Mouse (Mus musculus): ENCODE measurements around the gene Trim6. TPM values are rescaled to one million over a fixed set of nuclear protein-coding genes. Genes with fewer than 3 reads are reported as not detected.
"Not testable (repeated sequence)": the region's sequence is repeated elsewhere in the genome, so short reads cannot be mapped to it uniquely, and the experiment has no call there.

Gene Trim6
- total RNA-seq (2017) = 9.3 and 16.7 TPM in 2 replicates

GRCm38 (mm10) chr7:104218701-104219569 lies at the start of gene Trim6:
Trim6 (plus strand) TSS chr7:104218793.
- peak; percentile 88 to 89 for ATAC-seq (replicated peaks in 1 of 2; ENCODE audit: insufficient read depth in 1 of 2, low FRiP score in 2 of 2, low TSS enrichment in 1 of 2, low read depth in 1 of 2, poor library complexity in 2 of 2, severe bottlenecking in 2 of 2)

- peak; percentile 91 to 93 for ATAC-seq (replicated peaks in 1 of 2; ENCODE audit: insufficient read depth in 1 of 2, low FRiP score in 2 of 2, low TSS enrichment in 1 of 2, low read depth in 1 of 2, poor library complexity in 2 of 2, severe bottlenecking in 2 of 2)
Observed at GRCm38 (mm10) chr7:104169634-104170204, 48.9 kb upstream of the Trim6 start.

DNA sequence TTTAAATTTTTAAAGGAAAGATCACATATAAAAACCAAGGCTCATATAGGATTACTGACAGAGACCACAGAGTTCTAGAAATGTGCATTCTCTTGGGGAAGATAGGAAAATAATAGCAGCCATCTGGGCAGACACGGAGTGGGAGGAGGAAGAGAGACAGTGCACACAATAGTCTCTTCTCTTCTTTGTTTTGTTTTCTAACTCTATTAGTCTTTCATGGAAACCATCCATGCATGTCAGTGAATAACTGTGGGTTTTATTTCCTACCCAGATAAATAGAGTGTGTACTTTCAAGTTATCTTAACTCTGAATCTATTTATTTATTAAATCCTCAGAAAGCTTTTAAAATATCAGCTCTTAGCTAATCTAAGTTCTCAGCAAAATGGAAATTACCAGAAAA lies 43.5 kb upstream of the Trim6 start:
- no peak for ATAC-seq (replicated peaks in 1 of 2; ENCODE audit: insufficient read depth in 1 of 2, low FRiP score in 2 of 2, low TSS enrichment in 1 of 2, low read depth in 1 of 2, poor library complexity in 2 of 2, severe bottlenecking in 2 of 2)

GRCm38 (mm10) chr7:104178422-104179054 lies 40.1 kb upstream of the Trim6 start:
- ATAC-seq (replicated peaks in 1 of 2; ENCODE audit: insufficient read depth in 1 of 2, low FRiP score in 2 of 2, low TSS enrichment in 1 of 2, low read depth in 1 of 2, poor library complexity in 2 of 2, severe bottlenecking in 2 of 2) = no peak

GRCm38 (mm10) chr7:104179074-104179473 lies 39.5 kb upstream of the Trim6 start:
- ATAC-seq (replicated peaks in 1 of 2; ENCODE audit: insufficient read depth in 1 of 2, low FRiP score in 2 of 2, low TSS enrichment in 1 of 2, low read depth in 1 of 2, poor library complexity in 2 of 2, severe bottlenecking in 2 of 2) = no peak

- ATAC-seq (replicated peaks in 1 of 2; ENCODE audit: insufficient read depth in 1 of 2, low FRiP score in 2 of 2, low TSS enrichment in 1 of 2, low read depth in 1 of 2, poor library complexity in 2 of 2, severe bottlenecking in 2 of 2) = no peak
Observed at GRCm38 (mm10) chr7:104183292-104183691, 35.3 kb upstream of the Trim6 start, which contains the start of gene Olfr648. Olfr648 (minus strand) TSS chr7:104183392.

- ATAC-seq (replicated peaks in 1 of 2; ENCODE audit: insufficient read depth in 1 of 2, low FRiP score in 2 of 2, low TSS enrichment in 1 of 2, low read depth in 1 of 2, poor library complexity in 2 of 2, severe bottlenecking in 2 of 2) = peak; percentile 69 to 80; a peak in 3 of 4 replicates
Observed at GRCm38 (mm10) chr7:104191275-104191674, 27.3 kb upstream of the Trim6 start.

DNA sequence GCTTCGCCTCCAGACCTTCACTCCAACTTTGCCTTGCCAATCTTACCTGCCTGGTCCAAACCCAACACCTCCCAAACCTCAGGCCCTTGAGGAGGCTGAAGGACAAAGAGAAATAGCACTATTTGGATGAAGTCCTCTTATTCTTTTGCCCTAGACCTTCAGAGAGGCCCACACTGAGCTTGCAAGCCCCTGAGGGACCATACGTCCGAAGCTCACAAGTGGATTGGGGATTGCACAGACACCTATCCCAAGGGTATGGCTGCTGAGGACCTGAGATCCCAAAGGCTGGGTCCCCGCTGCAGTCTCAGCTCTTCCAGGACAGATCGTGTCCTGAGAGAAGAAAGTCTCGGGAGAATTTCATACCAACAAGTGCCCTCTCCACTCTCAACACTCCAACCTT lies 22.7 kb upstream of the Trim6 start, which contains the start of gene Olfr649:
Gene Olfr649, minus strand, starts transcription at position 101 of the 400 bp plus-strand sequence.
- no peak for ATAC-seq (replicated peaks in 1 of 2; ENCODE audit: insufficient read depth in 1 of 2, low FRiP score in 2 of 2, low TSS enrichment in 1 of 2, low read depth in 1 of 2, poor library complexity in 2 of 2, severe bottlenecking in 2 of 2)

- peak; percentile 96 for ATAC-seq (replicated peaks in 1 of 2; ENCODE audit: insufficient read depth in 1 of 2, low FRiP score in 2 of 2, low TSS enrichment in 1 of 2, low read depth in 1 of 2, poor library complexity in 2 of 2, severe bottlenecking in 2 of 2)
Observed at GRCm38 (mm10) chr7:104199822-104200221, 18.8 kb upstream of the Trim6 start.

- peak; percentile 94 to 96 for ATAC-seq (replicated peaks in 1 of 2; ENCODE audit: insufficient read depth in 1 of 2, low FRiP score in 2 of 2, low TSS enrichment in 1 of 2, low read depth in 1 of 2, poor library complexity in 2 of 2, severe bottlenecking in 2 of 2)
Observed at GRCm38 (mm10) chr7:104206197-104206596, 12.4 kb upstream of the Trim6 start.

GRCm38 (mm10) chr7:104216011-104216535 lies 2.5 kb upstream of the Trim6 start:
- ATAC-seq (replicated peaks in 1 of 2; ENCODE audit: insufficient read depth in 1 of 2, low FRiP score in 2 of 2, low TSS enrichment in 1 of 2, low read depth in 1 of 2, poor library complexity in 2 of 2, severe bottlenecking in 2 of 2) = peak in 1 of 2 experiments; percentile 46; a peak in 1 of 4 replicates

GRCm38 (mm10) chr7:104217881-104218280 lies 712 bp upstream of the Trim6 start:
- ATAC-seq (replicated peaks in 1 of 2; ENCODE audit: insufficient read depth in 1 of 2, low FRiP score in 2 of 2, low TSS enrichment in 1 of 2, low read depth in 1 of 2, poor library complexity in 2 of 2, severe bottlenecking in 2 of 2) = peak; percentile 34 to 47; a peak in 2 of 4 replicates

DNA sequence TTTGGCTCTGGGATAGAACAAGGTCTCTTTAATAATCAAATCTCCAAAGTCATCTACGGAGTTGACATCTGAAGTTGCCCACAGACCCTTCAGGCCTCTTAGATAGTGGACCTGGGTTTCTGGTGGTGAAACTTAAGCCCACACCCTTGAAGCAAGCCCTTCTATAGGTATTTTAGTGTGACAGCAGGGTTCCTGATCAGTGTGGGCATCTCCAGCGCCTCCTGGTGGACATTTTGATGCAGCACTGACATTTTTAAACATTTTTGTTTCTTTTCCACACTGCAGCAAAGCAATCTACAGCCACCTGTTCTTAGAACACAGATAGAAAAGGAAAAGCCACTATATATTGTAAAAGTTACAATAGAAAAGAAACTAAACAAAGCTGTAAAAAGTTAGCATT lies 12.6 kb downstream of the Trim6 start:
- peak; percentile 75 to 77; a peak in 3 of 4 replicates for ATAC-seq (replicated peaks in 1 of 2; ENCODE audit: insufficient read depth in 1 of 2, low FRiP score in 2 of 2, low TSS enrichment in 1 of 2, low read depth in 1 of 2, poor library complexity in 2 of 2, severe bottlenecking in 2 of 2)

DNA sequence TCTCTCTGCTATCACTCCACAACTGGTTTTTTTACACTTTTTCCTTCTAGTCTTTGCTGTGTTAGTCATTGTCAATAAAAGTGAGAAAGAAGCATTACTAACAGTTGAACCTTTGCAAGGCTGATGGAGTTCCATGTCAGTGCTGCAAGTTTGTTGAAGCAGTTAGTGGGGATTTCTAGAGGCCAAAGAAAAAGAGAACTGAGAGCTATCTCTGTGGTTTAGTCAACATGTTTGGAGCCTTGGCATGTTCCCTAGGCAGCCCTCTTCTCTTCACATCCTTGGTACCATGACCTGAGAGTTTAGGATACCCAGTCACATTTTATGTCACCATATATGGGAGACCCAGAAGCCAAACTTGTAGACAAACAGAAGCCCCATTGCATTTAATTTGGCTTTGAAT lies 22.3 kb downstream of the Trim6 start:
- no peak for ATAC-seq (replicated peaks in 1 of 2; ENCODE audit: insufficient read depth in 1 of 2, low FRiP score in 2 of 2, low TSS enrichment in 1 of 2, low read depth in 1 of 2, poor library complexity in 2 of 2, severe bottlenecking in 2 of 2)

DNA sequence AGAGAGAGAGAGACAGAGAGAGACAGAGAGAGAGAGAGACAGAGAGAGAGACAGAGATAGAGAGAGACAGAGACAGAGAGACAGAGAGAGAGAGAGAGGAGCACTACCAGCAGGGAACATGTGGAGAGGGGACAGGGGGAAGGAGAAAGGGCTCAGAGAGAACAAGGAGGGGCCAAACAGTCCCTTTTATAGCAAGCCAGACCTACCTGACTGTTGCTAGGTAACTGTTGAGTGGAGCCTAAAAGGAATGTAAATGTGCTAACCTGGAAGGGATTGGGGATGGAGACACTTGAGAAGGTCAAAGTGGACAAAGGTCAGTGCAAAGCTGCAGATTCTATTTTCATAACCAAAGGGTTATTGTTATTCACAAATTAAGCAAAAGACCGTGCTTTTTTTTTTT lies 25.0 kb downstream of the Trim6 start:
- ATAC-seq (replicated peaks in 1 of 2; ENCODE audit: insufficient read depth in 1 of 2, low FRiP score in 2 of 2, low TSS enrichment in 1 of 2, low read depth in 1 of 2, poor library complexity in 2 of 2, severe bottlenecking in 2 of 2) = no peak

DNA sequence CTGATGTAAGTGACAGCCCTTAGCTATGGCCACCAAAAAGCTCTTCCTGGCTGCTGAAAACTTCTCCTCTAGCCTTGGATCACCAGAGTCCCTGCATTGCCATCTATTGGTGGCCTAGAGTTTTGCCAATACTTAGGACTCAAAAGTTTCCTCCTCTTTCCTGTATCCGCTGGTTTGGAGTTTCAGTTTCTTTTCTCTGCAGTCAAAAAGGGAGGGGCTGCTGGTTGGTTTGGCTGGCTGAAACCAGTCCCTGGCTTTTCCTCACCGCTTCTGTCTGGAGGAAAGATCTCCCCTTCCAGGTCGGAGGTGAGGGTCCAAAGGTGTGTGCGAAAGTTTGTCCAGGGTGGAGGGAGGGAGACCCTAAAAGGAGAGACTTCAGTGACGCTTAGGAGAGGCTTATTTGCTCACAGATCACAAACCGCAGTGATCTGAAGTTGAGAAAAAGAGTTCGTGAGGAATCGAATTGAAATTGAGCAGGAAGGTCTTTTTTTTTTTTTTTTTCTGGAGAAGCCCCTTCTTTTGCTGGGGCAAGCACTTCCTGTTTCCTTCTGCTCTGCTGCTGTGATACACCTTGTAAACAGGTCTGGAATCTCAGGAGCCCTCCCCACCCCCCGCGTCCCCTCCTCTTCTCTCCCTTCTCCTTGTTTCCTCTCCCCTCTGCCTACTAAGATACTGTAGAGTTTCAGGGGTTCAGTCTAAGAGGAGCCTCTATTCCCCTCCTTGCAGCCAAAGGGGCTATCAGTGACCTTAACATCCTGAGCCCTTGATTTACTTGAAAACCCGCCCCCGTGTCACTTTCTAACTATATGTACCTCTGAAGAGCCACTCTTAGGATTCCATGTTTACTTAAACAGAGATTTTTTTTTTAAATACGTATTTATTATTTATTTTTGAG lies 25.9 kb downstream of the Trim6 start, which contains the start of gene Trim34a:
Gene Trim34a, plus strand, starts transcription at position 171 of the 895 bp plus-strand sequence.
- ATAC-seq (replicated peaks in 1 of 2; ENCODE audit: insufficient read depth in 1 of 2, low FRiP score in 2 of 2, low TSS enrichment in 1 of 2, low read depth in 1 of 2, poor library complexity in 2 of 2, severe bottlenecking in 2 of 2) = peak; percentile 97 to 99

- not testable (repeated sequence) for ATAC-seq (replicated peaks in 1 of 2; ENCODE audit: insufficient read depth in 1 of 2, low FRiP score in 2 of 2, low TSS enrichment in 1 of 2, low read depth in 1 of 2, poor library complexity in 2 of 2, severe bottlenecking in 2 of 2)
Observed at GRCm38 (mm10) chr7:104260380-104260779, 41.8 kb downstream of the Trim6 start.

All from hematopoietic stem cell, adult 5-6 weeks (primary cell).